Mouse (Mus musculus): ENCODE data around the gene Klf12.

The Klf12 gene

GRCm38 (mm10) chr14:100235746-100236145 lies 48.7 kb downstream of the Klf12 start:
- no peak for DNase-seq (ENCODE audit: extremely low spot score)

GRCm38 (mm10) chr14:100231384-100231783 lies 53.1 kb downstream of the Klf12 start:
- DNase-seq (ENCODE audit: extremely low spot score), result no peak

- no peak for DNase-seq (ENCODE audit: extremely low spot score)
Observed at GRCm38 (mm10) chr14:100228120-100228519, 56.4 kb downstream of the Klf12 start.

- no peak for DNase-seq (ENCODE audit: extremely low spot score)
Observed at GRCm38 (mm10) chr14:100227717-100228116, 56.8 kb downstream of the Klf12 start.

GRCm38 (mm10) chr14:100224151-100224550 lies 60.3 kb downstream of the Klf12 start:
- DNase-seq (ENCODE audit: extremely low spot score), result no peak

GRCm38 (mm10) chr14:100222260-100222659 lies 62.2 kb downstream of the Klf12 start:
- no peak for DNase-seq (ENCODE audit: extremely low spot score)

- no peak for DNase-seq (ENCODE audit: extremely low spot score)
Observed at GRCm38 (mm10) chr14:100215213-100215785, 69.2 kb downstream of the Klf12 start.

- no peak for DNase-seq (ENCODE audit: extremely low spot score)
Observed at GRCm38 (mm10) chr14:100213066-100213465, 71.4 kb downstream of the Klf12 start.

- no peak for DNase-seq (ENCODE audit: extremely low spot score)
Observed at GRCm38 (mm10) chr14:100211826-100212117, 72.7 kb downstream of the Klf12 start.

- DNase-seq (ENCODE audit: extremely low spot score), result no peak
Observed at GRCm38 (mm10) chr14:100211036-100211825, 73.2 kb downstream of the Klf12 start.

GRCm38 (mm10) chr14:100209814-100210419 lies 74.6 kb downstream of the Klf12 start:
- DNase-seq (ENCODE audit: extremely low spot score), result no peak

GRCm38 (mm10) chr14:100207081-100207480 lies 77.4 kb downstream of the Klf12 start:
- DNase-seq (ENCODE audit: extremely low spot score), result no peak

- DNase-seq (ENCODE audit: extremely low spot score), result no peak
Observed at GRCm38 (mm10) chr14:100206207-100206606, 78.3 kb downstream of the Klf12 start.

GRCm38 (mm10) chr14:100200058-100200688 lies 84.3 kb downstream of the Klf12 start:
- DNase-seq (ENCODE audit: extremely low spot score), result no peak

GRCm38 (mm10) chr14:100198636-100199035 lies 85.8 kb downstream of the Klf12 start:
- no peak for DNase-seq (ENCODE audit: extremely low spot score)

GRCm38 (mm10) chr14:100197199-100197598 lies 87.3 kb downstream of the Klf12 start:
- no peak for DNase-seq (ENCODE audit: extremely low spot score)

GRCm38 (mm10) chr14:100189490-100190197 lies 94.8 kb downstream of the Klf12 start:
- DNase-seq (ENCODE audit: extremely low spot score), result no peak

GRCm38 (mm10) chr14:100187372-100187771 lies 97.1 kb downstream of the Klf12 start:
- no peak for DNase-seq (ENCODE audit: extremely low spot score)

- DNase-seq (ENCODE audit: extremely low spot score), result no peak
Observed at GRCm38 (mm10) chr14:100177796-100178195, 106.7 kb downstream of the Klf12 start.

GRCm38 (mm10) chr14:100165075-100165474 lies 119.4 kb downstream of the Klf12 start:
- no peak for DNase-seq (ENCODE audit: extremely low spot score)

- DNase-seq (ENCODE audit: extremely low spot score), result no peak
Observed at GRCm38 (mm10) chr14:100156639-100157038, 127.8 kb downstream of the Klf12 start.

GRCm38 (mm10) chr14:100147666-100148065 lies 136.8 kb downstream of the Klf12 start:
- no peak for DNase-seq (ENCODE audit: extremely low spot score)

Data from embryo, embryonic 9.5 days (tissue).